Mouse (Mus musculus) cerebellum, adult 2 months (tissue): Measurements from ENCODE around the gene Fancd2.

Experiments used
- CTCF ChIP-seq: fragments of 200-500 bp; IDR thresholded peaks from 2 replicates; pipeline ENCODE4 v1.5.1; 2011; ENCODE audit warnings: low read depth, mild to moderate bottlenecking, control low read depth, low read length, moderate library complexity, borderline replicate concordance; ENCODE audit not compliant: insufficient read depth
- POLR2A ChIP-seq: fragments of 200-500 bp; IDR thresholded peaks from 2 replicates; pipeline ENCODE4 v1.6.1; 2011; ENCODE audit warnings: low read length, control low read depth, borderline replicate concordance; ENCODE audit not compliant: insufficient read depth

- no peak for TF ChIP-seq POLR2A
- TF ChIP-seq CTCF, result no peak
These were observed 39.2 kb upstream of the Fancd2 start for GRCm38 (mm10) chr6:113492101-113492864.
